Mouse (Mus musculus): Measurements from ENCODE around the gene 2210016F16Rik. TPM values are rescaled to one million over a fixed set of nuclear protein-coding genes. Genes with fewer than 3 reads are reported as not detected.

2210016F16Rik gene
- polyA plus RNA-seq (2014; fragmentation: Nextera tagmentation; extraction: Ambion mirVana) = 27.6 and 30.7 TPM in 2 replicates

DNA sequence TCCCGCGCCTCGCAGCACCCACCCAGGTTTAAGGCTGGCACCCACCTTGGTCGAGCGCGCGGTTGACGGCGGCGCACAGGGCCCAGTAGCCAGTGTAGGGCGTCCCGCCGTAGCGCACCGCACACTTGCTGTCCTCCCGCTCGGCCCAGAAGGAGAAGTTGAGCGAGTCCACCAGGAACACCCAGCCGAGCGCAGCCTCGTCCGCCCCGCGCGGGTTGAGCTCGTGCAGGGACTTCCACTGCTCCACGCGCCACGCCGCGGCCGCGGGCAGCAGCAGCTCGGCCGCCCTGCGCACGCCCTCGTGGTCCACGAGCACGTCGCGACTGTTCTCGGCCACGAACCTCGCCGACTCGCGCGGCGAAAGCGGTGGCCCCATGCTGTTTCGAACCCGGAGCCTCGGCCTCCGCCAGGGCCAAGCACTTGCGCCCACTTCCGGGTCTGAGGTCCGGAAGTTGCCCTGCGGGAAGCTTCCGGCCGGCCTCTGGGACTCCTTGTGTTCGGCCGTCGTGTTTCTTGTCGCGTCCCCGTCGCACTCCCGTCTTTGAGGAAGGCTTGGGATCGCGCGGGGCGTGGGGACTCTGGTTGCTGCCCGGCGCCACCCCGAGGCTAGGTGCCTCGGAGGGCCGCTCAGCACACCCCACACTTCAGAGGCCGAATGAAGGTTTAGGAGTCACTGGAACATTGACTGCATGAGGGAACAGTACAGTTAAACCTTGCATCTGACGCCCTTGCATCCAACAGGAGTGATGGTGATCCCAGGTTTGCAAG lies at the start of gene 2210016F16Rik:
Gene 2210016F16Rik (minus strand): TSS at position 447 of the 768 bp plus-strand sequence.
- H3K4me3 ChIP-seq (ENCODE audit: low read depth, low read length) = peak within 1 kb of the TSS; percentile 60
- DNase-seq (ENCODE audit: low spot score) (peak; percentile 83), ATAC-seq (replicated peaks; ENCODE audit: low FRiP score) (peak; percentile 71)
- peaks cover 15% of the 10 kb centered on the region for H3K36me3 ChIP-seq (ENCODE audit: control insufficient read depth, insufficient read depth, low read length)
- H3K4me2 ChIP-seq (ENCODE audit: low read depth, low read length, severe bottlenecking) = peak within 1 kb of the TSS; percentile 77
- no peak within 1 kb of the TSS for H3K27ac ChIP-seq (ENCODE audit: low read depth, low read length)
- peaks cover 17% of the 10 kb centered on the region; the same call in 1 of the 2 replicates for H3K9me3 ChIP-seq (ENCODE audit: control insufficient read depth, low read length)
- 3% methylated on average over 80 of the region's 80 CpGs for WGBS
- no peaks in the 10 kb centered on the region for H3K4me1 ChIP-seq (replicated peaks; ENCODE audit: control insufficient read depth, insufficient read depth, low read length)
- H3K27me3 ChIP-seq (ENCODE audit: control insufficient read depth, insufficient read depth, low read length) = no peaks in the 10 kb centered on the region
- peak within 1 kb of the TSS; percentile 72 for H3K9ac ChIP-seq (ENCODE audit: low read length)

DNA sequence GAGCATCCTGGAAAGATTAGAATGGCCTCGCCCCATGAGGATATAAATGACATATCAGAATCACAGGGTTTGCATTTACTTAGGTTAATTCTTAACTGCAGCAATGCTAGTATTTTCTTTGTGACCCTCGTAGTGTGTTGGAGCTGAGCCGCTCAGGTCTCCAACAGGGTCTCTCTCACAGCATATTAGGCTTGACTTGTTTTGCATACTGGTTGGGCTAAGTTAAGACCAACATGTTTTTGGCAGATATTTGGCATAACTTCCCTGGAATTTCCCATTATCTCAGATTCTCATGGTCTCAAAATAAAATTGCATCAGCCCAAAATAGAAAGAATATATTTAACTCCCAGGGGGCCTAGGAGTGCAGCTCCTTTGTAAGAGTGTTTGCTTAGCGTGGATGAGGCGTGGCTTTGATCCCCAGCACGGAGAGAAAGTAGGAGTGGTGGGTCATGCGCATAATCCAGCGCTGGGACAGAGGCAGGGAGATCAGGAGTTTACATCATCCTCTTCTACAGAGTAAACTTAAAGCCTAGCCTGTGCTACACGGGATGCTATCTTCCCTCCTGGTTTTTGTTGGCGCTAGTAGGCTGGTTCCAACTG lies 38.1 kb upstream of the 2210016F16Rik start:
- Histone ChIP-seq H3K36me3 (ENCODE audit: control insufficient read depth, insufficient read depth, low read length) (no peaks in the 10 kb centered on the region), H3K4me2 (ENCODE audit: low read depth, low read length, severe bottlenecking) (no peak overlapping the region), H3K4me1 (replicated peaks; ENCODE audit: control insufficient read depth, insufficient read depth, low read length) (no peaks in the 10 kb centered on the region), H3K9me3 (ENCODE audit: control insufficient read depth, low read length) (no peaks in the 10 kb centered on the region), H3K27me3 (ENCODE audit: control insufficient read depth, insufficient read depth, low read length) (no peaks in the 10 kb centered on the region), H3K27ac (ENCODE audit: low read depth, low read length) (no peak overlapping the region), H3K9ac (ENCODE audit: low read length) (no peak overlapping the region), H3K4me3 (ENCODE audit: low read depth, low read length) (no peak overlapping the region)
- 75% methylated on average over 10 of the region's 10 CpGs for WGBS
- ATAC-seq (replicated peaks; ENCODE audit: low FRiP score) = no peak
- DNase-seq (ENCODE audit: low spot score) = no peak

DNA sequence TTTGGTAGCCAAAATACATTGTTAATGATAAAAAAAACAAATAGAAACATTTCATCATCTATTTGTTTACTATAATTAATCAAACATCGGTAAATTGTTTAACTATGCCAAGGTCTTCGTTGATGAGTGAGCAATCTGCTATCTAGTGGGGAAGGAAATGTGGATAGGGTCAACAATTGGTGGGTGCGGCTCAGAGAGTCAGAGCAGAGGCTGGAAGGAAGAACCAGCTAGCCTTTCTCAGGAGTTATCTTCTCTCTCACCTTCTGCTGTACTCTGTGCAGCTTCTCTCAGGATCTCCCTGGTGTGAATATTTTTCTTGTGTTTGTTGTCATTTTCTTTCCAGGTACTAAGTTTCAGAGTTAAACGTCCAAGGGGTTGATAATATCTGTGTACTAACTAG lies 37.2 kb upstream of the 2210016F16Rik start:
- DNase-seq (ENCODE audit: low spot score) (no peak), ATAC-seq (replicated peaks; ENCODE audit: low FRiP score) (no peak)
- Histone ChIP-seq H3K27ac (ENCODE audit: low read depth, low read length) (no peak overlapping the region), H3K36me3 (ENCODE audit: control insufficient read depth, insufficient read depth, low read length) (no peaks in the 10 kb centered on the region), H3K9me3 (ENCODE audit: control insufficient read depth, low read length) (no peaks in the 10 kb centered on the region), H3K4me2 (ENCODE audit: low read depth, low read length, severe bottlenecking) (no peak overlapping the region), H3K4me3 (ENCODE audit: low read depth, low read length) (no peak overlapping the region), H3K4me1 (replicated peaks; ENCODE audit: control insufficient read depth, insufficient read depth, low read length) (no peaks in the 10 kb centered on the region), H3K9ac (ENCODE audit: low read length) (no peak overlapping the region), H3K27me3 (ENCODE audit: control insufficient read depth, insufficient read depth, low read length) (no peaks in the 10 kb centered on the region)
- WGBS = 85% methylated on average over 4 of the region's 4 CpGs

DNA sequence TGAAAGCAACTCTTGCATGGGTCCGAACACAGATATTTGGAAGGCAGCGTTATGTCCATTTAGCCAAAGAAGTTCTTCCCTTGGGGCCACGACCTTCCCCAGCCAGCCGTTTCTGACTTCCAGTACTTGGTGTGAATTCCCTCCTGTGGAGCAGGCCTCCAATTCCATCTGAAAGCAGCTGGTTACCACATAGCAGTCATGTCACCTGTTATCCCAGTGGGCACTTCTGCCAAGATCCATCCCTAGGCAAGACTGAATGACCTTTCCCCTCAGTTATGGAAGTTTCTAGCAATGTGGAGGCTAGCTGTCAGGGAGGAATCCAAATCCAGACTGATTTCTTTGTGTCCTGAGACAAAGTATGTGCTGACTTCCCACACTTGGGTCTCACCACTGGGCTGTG lies 36.0 kb upstream of the 2210016F16Rik start:
- Histone ChIP-seq H3K27ac (ENCODE audit: low read depth, low read length) (no peak overlapping the region), H3K27me3 (ENCODE audit: control insufficient read depth, insufficient read depth, low read length) (no peaks in the 10 kb centered on the region), H3K4me2 (ENCODE audit: low read depth, low read length, severe bottlenecking) (no peak overlapping the region), H3K9ac (ENCODE audit: low read length) (no peak overlapping the region), H3K4me3 (ENCODE audit: low read depth, low read length) (no peak overlapping the region), H3K9me3 (ENCODE audit: control insufficient read depth, low read length) (no peaks in the 10 kb centered on the region), H3K4me1 (replicated peaks; ENCODE audit: control insufficient read depth, insufficient read depth, low read length) (no peaks in the 10 kb centered on the region), H3K36me3 (ENCODE audit: control insufficient read depth, insufficient read depth, low read length) (no peaks in the 10 kb centered on the region)
- ATAC-seq (replicated peaks; ENCODE audit: low FRiP score) (no peak), DNase-seq (ENCODE audit: low spot score) (no peak)
- 85% methylated on average over 4 of the region's 4 CpGs for WGBS

DNA sequence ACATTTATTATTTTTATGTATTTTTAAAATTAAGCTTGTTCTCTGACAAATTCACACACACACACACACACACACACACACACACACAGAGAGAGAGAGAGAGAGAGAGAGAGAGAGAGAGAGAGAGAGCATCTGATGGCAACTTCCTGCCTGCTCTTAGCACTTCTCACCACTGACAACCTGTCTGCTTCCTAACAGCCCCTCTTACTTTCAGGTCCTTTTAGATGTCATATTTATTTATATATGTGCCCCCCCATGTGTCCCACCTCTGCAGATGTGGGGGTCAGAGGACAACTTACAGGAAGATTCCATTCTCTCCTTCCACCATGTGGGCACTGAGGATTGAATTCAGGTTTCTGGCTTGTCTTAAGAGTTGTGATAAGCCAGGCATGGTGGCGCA lies 34.2 kb upstream of the 2210016F16Rik start:
- Histone ChIP-seq H3K27me3 (ENCODE audit: control insufficient read depth, insufficient read depth, low read length) (no peaks in the 10 kb centered on the region), H3K9me3 (ENCODE audit: control insufficient read depth, low read length) (no peaks in the 10 kb centered on the region), H3K36me3 (ENCODE audit: control insufficient read depth, insufficient read depth, low read length) (no peaks in the 10 kb centered on the region), H3K4me1 (replicated peaks; ENCODE audit: control insufficient read depth, insufficient read depth, low read length) (no peaks in the 10 kb centered on the region), H3K27ac (ENCODE audit: low read depth, low read length) (no peak overlapping the region), H3K9ac (ENCODE audit: low read length) (no peak overlapping the region), H3K4me3 (ENCODE audit: low read depth, low read length) (no peak overlapping the region), H3K4me2 (ENCODE audit: low read depth, low read length, severe bottlenecking) (no peak overlapping the region)
- ATAC-seq (replicated peaks; ENCODE audit: low FRiP score) (no peak), DNase-seq (ENCODE audit: low spot score) (no peak)
- 100% methylated on average over 1 of the region's 1 CpGs for WGBS

DNA sequence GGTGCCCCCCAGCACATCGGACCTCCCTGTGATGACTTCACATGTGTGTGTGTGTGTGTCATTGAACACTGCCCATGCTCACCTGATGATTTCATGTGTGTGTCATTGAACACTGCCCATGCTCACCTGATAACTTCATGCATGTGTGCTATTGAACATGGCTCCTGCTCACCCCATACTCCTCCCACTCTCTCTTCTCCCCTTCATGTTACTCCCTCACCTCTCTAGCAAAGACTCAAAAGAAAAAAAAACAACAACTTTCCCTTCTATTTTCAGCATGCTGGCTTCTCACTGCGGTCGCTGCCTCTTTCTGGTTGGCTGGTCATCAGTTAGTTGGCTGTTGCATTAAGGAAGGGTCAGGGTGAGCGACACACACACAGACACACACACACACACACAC lies 33.6 kb upstream of the 2210016F16Rik start:
- no peak overlapping the region for H3K9ac ChIP-seq (ENCODE audit: low read length)
- WGBS = 91% methylated on average over 4 of the region's 4 CpGs
- H3K27ac ChIP-seq (ENCODE audit: low read depth, low read length) = no peak overlapping the region
- H3K36me3 ChIP-seq (ENCODE audit: control insufficient read depth, insufficient read depth, low read length) = no peaks in the 10 kb centered on the region
- no peak for DNase-seq (ENCODE audit: low spot score)
- H3K4me3 ChIP-seq (ENCODE audit: low read depth, low read length) = no peak overlapping the region
- H3K4me1 ChIP-seq (replicated peaks; ENCODE audit: control insufficient read depth, insufficient read depth, low read length) = no peaks in the 10 kb centered on the region
- no peak overlapping the region for H3K4me2 ChIP-seq (ENCODE audit: low read depth, low read length, severe bottlenecking)
- no peak for ATAC-seq (replicated peaks; ENCODE audit: low FRiP score)
- no peaks in the 10 kb centered on the region for H3K27me3 ChIP-seq (ENCODE audit: control insufficient read depth, insufficient read depth, low read length)
- H3K9me3 ChIP-seq (ENCODE audit: control insufficient read depth, low read length) = no peaks in the 10 kb centered on the region

DNA sequence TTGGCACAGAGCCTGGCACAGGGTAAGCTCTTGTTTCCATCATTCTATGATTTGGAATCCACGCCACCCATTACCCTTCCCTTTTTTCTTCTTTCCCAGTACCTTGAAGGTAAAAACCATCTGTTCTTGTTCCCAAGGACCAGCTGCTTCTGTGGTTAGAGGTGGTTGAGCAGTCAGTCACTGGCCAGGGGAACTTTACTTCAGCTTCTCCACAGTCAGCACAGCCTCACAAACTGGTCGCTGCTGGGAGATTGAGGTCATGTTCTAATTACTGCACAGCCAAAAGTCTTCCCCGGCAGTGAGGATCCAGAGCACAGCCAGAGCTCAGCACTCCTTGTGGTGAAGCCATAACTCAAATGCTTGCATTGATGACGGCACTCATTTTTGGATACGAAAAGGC lies 30.8 kb upstream of the 2210016F16Rik start:
- DNase-seq (ENCODE audit: low spot score) = no peak

DNA sequence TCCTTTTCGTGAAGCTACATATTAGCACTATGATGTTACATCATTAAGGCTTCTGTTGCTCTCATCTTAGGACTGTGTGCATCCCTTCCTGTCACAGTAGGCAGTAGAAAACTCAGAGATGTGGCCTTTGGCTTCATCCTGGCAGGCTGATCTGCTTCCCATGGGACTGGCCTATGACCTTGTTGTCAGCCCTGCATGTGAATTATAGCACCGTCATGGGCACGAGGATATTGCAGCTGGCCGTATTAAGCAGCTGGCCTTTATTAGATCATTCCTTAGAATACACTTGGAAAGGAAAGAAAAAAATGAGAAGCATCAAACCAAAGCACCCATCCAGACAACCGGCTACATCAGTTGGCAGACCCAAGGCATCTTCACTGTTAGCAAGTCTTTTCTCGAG lies 30.3 kb upstream of the 2210016F16Rik start:
- no peak for ATAC-seq (replicated peaks; ENCODE audit: low FRiP score)
- Histone ChIP-seq H3K4me2 (ENCODE audit: low read depth, low read length, severe bottlenecking) (no peak overlapping the region), H3K27ac (ENCODE audit: low read depth, low read length) (no peak overlapping the region), H3K27me3 (ENCODE audit: control insufficient read depth, insufficient read depth, low read length) (no peaks in the 10 kb centered on the region), H3K9ac (ENCODE audit: low read length) (no peak overlapping the region), H3K4me1 (replicated peaks; ENCODE audit: control insufficient read depth, insufficient read depth, low read length) (no peaks in the 10 kb centered on the region), H3K36me3 (ENCODE audit: control insufficient read depth, insufficient read depth, low read length) (peaks cover under 1% of the 10 kb centered on the region; the same call in 1 of the 2 replicates), H3K9me3 (ENCODE audit: control insufficient read depth, low read length) (no peaks in the 10 kb centered on the region), H3K4me3 (ENCODE audit: low read depth, low read length) (no peak overlapping the region)
- DNase-seq (ENCODE audit: low spot score) = no peak
- 96% methylated on average over 6 of the region's 6 CpGs for WGBS

More for the DNA sequence above, 30.8 kb upstream of the 2210016F16Rik start:
- WGBS = 87% methylated on average over 5 of the region's 5 CpGs
- Histone ChIP-seq H3K27me3 (ENCODE audit: control insufficient read depth, insufficient read depth, low read length) (no peaks in the 10 kb centered on the region), H3K4me1 (replicated peaks; ENCODE audit: control insufficient read depth, insufficient read depth, low read length) (no peaks in the 10 kb centered on the region), H3K4me2 (ENCODE audit: low read depth, low read length, severe bottlenecking) (no peak overlapping the region), H3K27ac (ENCODE audit: low read depth, low read length) (no peak overlapping the region), H3K4me3 (ENCODE audit: low read depth, low read length) (no peak overlapping the region), H3K36me3 (ENCODE audit: control insufficient read depth, insufficient read depth, low read length) (no peaks in the 10 kb centered on the region; the same call in 1 of the 2 replicates), H3K9me3 (ENCODE audit: control insufficient read depth, low read length) (no peaks in the 10 kb centered on the region), H3K9ac (ENCODE audit: low read length) (no peak overlapping the region)
- ATAC-seq (replicated peaks; ENCODE audit: low FRiP score) = no peak

Measured in forebrain, embryonic 11.5 days (tissue).